Mouse (Mus musculus): ENCODE results near the gene Dkk2.
A peak's percentile ranks its signal among the peaks of the same experiment; 100 is the strongest.
"Not testable (repeated sequence)": the region's sequence is repeated elsewhere in the genome, so short reads cannot be mapped to it uniquely, and the experiment has no call there.

The Dkk2 gene

GRCm38 (mm10) chr3:132085112-132085822 lies at the start of gene Dkk2:
Gene Dkk2, plus strand, starts transcription at chr3:132085292.
- peak in 1 of 2 experiments; percentile 46 for DNase-seq (ENCODE audit: inconsistent age in 2 of 2, low spot score in 1 of 2)

- no peak for DNase-seq (ENCODE audit: inconsistent age in 2 of 2, low spot score in 1 of 2)
Measured at GRCm38 (mm10) chr3:132036704-132037103, 48.4 kb upstream of the Dkk2 start.

GRCm38 (mm10) chr3:132037670-132038069 lies 47.4 kb upstream of the Dkk2 start:
- peak; percentile 6 to 63 for DNase-seq (ENCODE audit: inconsistent age in 2 of 2, low spot score in 1 of 2)

GRCm38 (mm10) chr3:132040066-132040465 lies 45.0 kb upstream of the Dkk2 start:
- no peak for DNase-seq (ENCODE audit: inconsistent age in 2 of 2, low spot score in 1 of 2)

- no peak for DNase-seq (ENCODE audit: inconsistent age in 2 of 2, low spot score in 1 of 2)
Measured at GRCm38 (mm10) chr3:132050884-132051457, 34.1 kb upstream of the Dkk2 start.

GRCm38 (mm10) chr3:132062816-132063215 lies 22.3 kb upstream of the Dkk2 start:
- not testable (repeated sequence) for DNase-seq (ENCODE audit: inconsistent age in 2 of 2, low spot score in 1 of 2)

GRCm38 (mm10) chr3:132063374-132063773 lies 21.7 kb upstream of the Dkk2 start:
- no peak for DNase-seq (ENCODE audit: inconsistent age in 2 of 2, low spot score in 1 of 2)

- no peak for DNase-seq (ENCODE audit: inconsistent age in 2 of 2, low spot score in 1 of 2)
Measured at GRCm38 (mm10) chr3:132063966-132064365, 21.1 kb upstream of the Dkk2 start.

GRCm38 (mm10) chr3:132064920-132065319 lies 20.2 kb upstream of the Dkk2 start:
- no peak for DNase-seq (ENCODE audit: inconsistent age in 2 of 2, low spot score in 1 of 2)

- peak in 1 of 2 experiments; percentile 30 for DNase-seq (ENCODE audit: inconsistent age in 2 of 2, low spot score in 1 of 2)
Measured at GRCm38 (mm10) chr3:132070949-132071348, 14.1 kb upstream of the Dkk2 start.

- DNase-seq (ENCODE audit: inconsistent age in 2 of 2, low spot score in 1 of 2) = peak; percentile 43 to 83
Measured at GRCm38 (mm10) chr3:132084018-132084417, 1.1 kb upstream of the Dkk2 start.

GRCm38 (mm10) chr3:132084680-132085079 lies 412 bp upstream of the Dkk2 start:
- no peak for DNase-seq (ENCODE audit: inconsistent age in 2 of 2, low spot score in 1 of 2)

- DNase-seq (ENCODE audit: inconsistent age in 2 of 2, low spot score in 1 of 2) = peak; percentile 5 to 40
Measured at GRCm38 (mm10) chr3:132085823-132086350, 795 bp downstream of the Dkk2 start.

- no peak for DNase-seq (ENCODE audit: inconsistent age in 2 of 2, low spot score in 1 of 2)
Measured at GRCm38 (mm10) chr3:132086461-132086860, 1.4 kb downstream of the Dkk2 start.

GRCm38 (mm10) chr3:132087011-132087486 lies 2.0 kb downstream of the Dkk2 start:
- peak in 1 of 2 experiments; percentile 52 for DNase-seq (ENCODE audit: inconsistent age in 2 of 2, low spot score in 1 of 2)

GRCm38 (mm10) chr3:132092983-132093382 lies 7.9 kb downstream of the Dkk2 start:
- DNase-seq (ENCODE audit: inconsistent age in 2 of 2, low spot score in 1 of 2) = no peak

- DNase-seq (ENCODE audit: inconsistent age in 2 of 2, low spot score in 1 of 2) = peak; percentile 18 to 47
Measured at GRCm38 (mm10) chr3:132096296-132096695, 11.2 kb downstream of the Dkk2 start.

- no peak for DNase-seq (ENCODE audit: inconsistent age in 2 of 2, low spot score in 1 of 2)
Measured at GRCm38 (mm10) chr3:132100746-132101145, 15.7 kb downstream of the Dkk2 start.

GRCm38 (mm10) chr3:132103020-132103419 lies 17.9 kb downstream of the Dkk2 start:
- DNase-seq (ENCODE audit: inconsistent age in 2 of 2, low spot score in 1 of 2) = no peak

GRCm38 (mm10) chr3:132103454-132103853 lies 18.4 kb downstream of the Dkk2 start:
- peak in 1 of 2 experiments; percentile 22 for DNase-seq (ENCODE audit: inconsistent age in 2 of 2, low spot score in 1 of 2)

- no peak for DNase-seq (ENCODE audit: inconsistent age in 2 of 2, low spot score in 1 of 2)
Measured at GRCm38 (mm10) chr3:132115772-132116511, 30.9 kb downstream of the Dkk2 start.
